Mouse (Mus musculus) myocyte (in vitro differentiated cells): ENCODE measurements around the gene Gnb3.

Experiments
- MYOD1 ChIP-seq, 3 experiments: IDR thresholded peaks; one replicate each; pipeline ENCODE4 v1.6.1; 2011; ENCODE audit warnings: control low read depth in 2 of 3, low read depth in 2 of 3, mild to moderate bottlenecking in 2 of 3, moderate library complexity in 1 of 3; ENCODE audit not compliant: insufficient read length in 2 of 3, control insufficient read depth in 1 of 3
- POLR2A ChIP-seq: IDR thresholded peaks from one replicate; pipeline ENCODE4 v1.6.1; 2011; ENCODE audit warnings: low read depth, mild to moderate bottlenecking, control low read depth, moderate library complexity; ENCODE audit not compliant: insufficient read length
- POLR2AphosphoS2 ChIP-seq: IDR thresholded peaks from one replicate; pipeline ENCODE4 v1.6.1; 2011; ENCODE audit warnings: low read depth, control low read depth; ENCODE audit not compliant: insufficient read length
- REST ChIP-seq: IDR thresholded peaks from one replicate; pipeline ENCODE4 v1.6.1; 2011; ENCODE audit warnings: mild to moderate bottlenecking, control low read depth, moderate library complexity; ENCODE audit not compliant: insufficient read depth, insufficient read length
- USF1 ChIP-seq: IDR thresholded peaks from one replicate; pipeline ENCODE4 v1.6.1; 2011; ENCODE audit warnings: low read depth, mild to moderate bottlenecking, control low read depth, moderate library complexity

GRCm38 (mm10) chr6:124817971-124818370, 22.1 kb downstream of the Gnb3 start:
- TF ChIP-seq POLR2A (no peak), USF1 (no peak), REST (no peak), MYOD1 (IDR thresholded peaks at IDR 0.05; ENCODE audit: control insufficient read depth in 1 of 3, insufficient read length in 2 of 3, low read depth in 2 of 3) (no peak), POLR2AphosphoS2 (no peak)
